Comparison of ENCODE assay signal across 21 mouse cellular contexts in genomic region chr14:47910741-47911295, GRCm38 (mm10).
A peak's percentile ranks its signal among the peaks of the same experiment; 100 is the strongest.
DNase-seq lines count a peak whose midpoint lies in the region; ATAC-seq and TF ChIP-seq lines count a peak whose summit lies in the region.
"Had no signal": no experiment of that assay in that cellular context is flagged by ENCODE, and none has a peak within 500 bp of the region (broad histone marks: within the 10 kb centered on the region; RNA-seq: fewer than 3 reads in every experiment).

No protein-coding gene starts in this region.

- H3K27me3 ChIP-seq in hindbrain, embryonic 13.5 days, result no peaks in the 10 kb centered on the region
- no peaks in the 10 kb centered on the region for H3K27me3 ChIP-seq in midbrain, embryonic 16.5 days (ENCODE audit: control insufficient read depth, insufficient read depth, low read depth, low read length)
- H3K27me3 ChIP-seq: embryonic facial prominence, embryonic 12.5 days; intestine, embryonic 15.5 days; limb, embryonic 13.5 days had no signal

- no peak overlapping the region for H3K9ac ChIP-seq in hindbrain, embryonic 13.5 days
- no peak overlapping the region for H3K9ac ChIP-seq in midbrain, embryonic 16.5 days (ENCODE audit: low read depth, low read length)
- H3K9ac ChIP-seq: embryonic facial prominence, embryonic 12.5 days; heart, embryonic 12.5 days; intestine, embryonic 15.5 days; limb, embryonic 13.5 days had no signal

- H3K4me1 ChIP-seq in hindbrain, embryonic 13.5 days (replicated peaks), result peaks cover 32% of the 10 kb centered on the region
- H3K4me1 ChIP-seq in midbrain, embryonic 16.5 days (ENCODE audit: control insufficient read depth, insufficient read depth, low read length), result peaks cover 18% of the 10 kb centered on the region
- H3K4me1 ChIP-seq: intestine, embryonic 15.5 days had no signal

- TF ChIP-seq CTCF in layer of hippocampus, adult 2 months (conservative IDR thresholded peaks at IDR 0.05), result no peak

- H3K4me2 ChIP-seq in hindbrain, embryonic 13.5 days, result no peak overlapping the region
- H3K4me2 ChIP-seq in midbrain, embryonic 16.5 days (ENCODE audit: low read length), result no peak overlapping the region; the same call in 1 of the 2 replicates
- H3K4me2 ChIP-seq: embryonic facial prominence, embryonic 12.5 days; heart, embryonic 12.5 days; intestine, embryonic 15.5 days; limb, embryonic 13.5 days had no signal

- intact Hi-C loops in left cerebral cortex, postnatal 4 days (cut with DNase I), result no loop called here

- H3K36me3 ChIP-seq in hindbrain, embryonic 13.5 days, result no peaks in the 10 kb centered on the region
- no peaks in the 10 kb centered on the region for H3K36me3 ChIP-seq in midbrain, embryonic 16.5 days (ENCODE audit: control insufficient read depth, insufficient read depth, low read length)
- H3K36me3 ChIP-seq: embryonic facial prominence, embryonic 12.5 days; G1E; heart, embryonic 12.5 days; intestine, embryonic 15.5 days; limb, embryonic 13.5 days had no signal

- no peak overlapping the region for H3K4me3 ChIP-seq in layer of hippocampus, adult 2 months
- H3K4me3 ChIP-seq in hindbrain, embryonic 13.5 days, result no peak overlapping the region
- H3K4me3 ChIP-seq in midbrain, embryonic 16.5 days (ENCODE audit: low read depth, low read length), result no peak overlapping the region
- H3K4me3 ChIP-seq: embryonic facial prominence, embryonic 12.5 days; heart, embryonic 12.5 days; intestine, embryonic 15.5 days; limb, embryonic 13.5 days had no signal

- WGBS in hindbrain, embryonic 13.5 days, result 41% methylated on average over 6 of the region's 6 CpGs
- 23% methylated on average over 6 of the region's 6 CpGs for WGBS in midbrain, embryonic 16.5 days

- DNase-seq in embryo, embryonic 10.5 days (ENCODE audit: low spot score), result peak; percentile 13
- DNase-seq in embryo, embryonic 10 days (ENCODE audit: low spot score), result no peak
- no peak for DNase-seq in layer of hippocampus, adult 2 months (ENCODE audit: low spot score in 2 of 2)
- no peak for DNase-seq in layer of hippocampus, postnatal 10 days (ENCODE audit: low spot score in 2 of 2)
- DNase-seq in adrenal gland, postnatal 14 days, result no peak
- DNase-seq in left cerebral cortex, postnatal 4 days, result no peak
- DNase-seq: cerebellum, adult 11-12 months; cerebellum, postnatal 36 days; heart, postnatal 36 days; lung, postnatal 36 days; right cerebral cortex, postnatal 25 days; thymus, postnatal 14 days had no signal

- no peaks in the 10 kb centered on the region for H3K9me3 ChIP-seq in hindbrain, embryonic 13.5 days
- no peaks in the 10 kb centered on the region for H3K9me3 ChIP-seq in midbrain, embryonic 16.5 days (replicated peaks; ENCODE audit: control insufficient read depth, low read length, poor library complexity, severe bottlenecking)
- H3K9me3 ChIP-seq: embryonic facial prominence, embryonic 12.5 days; G1E; heart, embryonic 12.5 days; intestine, embryonic 15.5 days; limb, embryonic 13.5 days had no signal

- ATAC-seq in hindbrain, embryonic 13.5 days (ENCODE audit: low FRiP score), result peak; percentile 43; the same call in 1 of the 2 replicates
- ATAC-seq in midbrain, embryonic 16.5 days, result 0 out of 2 replicates have a peak, but pooled peaks have one; percentile 31
- ATAC-seq: CD4-positive, CD25-positive, alpha-beta regulatory T cell, adult 4 months; intestine, embryonic 15.5 days had no signal

- H3K27ac ChIP-seq in layer of hippocampus, adult 2 months, result peak overlapping the region; percentile 64; the same call in 1 of the 2 replicates
- H3K27ac ChIP-seq in hindbrain, embryonic 13.5 days, result peak overlapping the region; percentile 64
- H3K27ac ChIP-seq in midbrain, embryonic 16.5 days (ENCODE audit: low read length), result no peak overlapping the region
- H3K27ac ChIP-seq: embryonic facial prominence, embryonic 12.5 days; intestine, embryonic 15.5 days; kidney, postnatal 0 days; limb, embryonic 13.5 days had no signal
